Mouse (Mus musculus) MEL (cell line): ENCODE results near the gene Tmem144. TPM values are rescaled to one million over a fixed set of nuclear protein-coding genes. Genes with fewer than 3 reads are reported as not detected.

ENCODE experiments used
- DNase-seq: peaks from one replicate; pipeline ENCODE4 v3.0.0; 2011; ENCODE audit warnings: low read depth, low spot score
- H3K27ac ChIP-seq: 2 replicates; pipeline ENCODE4 v1.5.1; 2012; ENCODE audit warnings: low read depth, mild to moderate bottlenecking, control low read depth, low read length, moderate library complexity; ENCODE audit not compliant: control insufficient read depth
- H3K27me3 ChIP-seq, 2 experiments: fragments of 150-350 bp in 1 of 2; sonication (generic) in 1 of 2; 2 replicates each; pipeline ENCODE4 v1.6.1; 2012; ENCODE audit warnings: low read length in 2 of 2, mild to moderate bottlenecking in 2 of 2, improper control_type of control experiment in 1 of 2, moderate library complexity in 1 of 2; ENCODE audit not compliant: insufficient read depth in 2 of 2, control insufficient read depth in 1 of 2
- H3K36me3 ChIP-seq, 2 experiments: 2 replicates each; pipeline ENCODE4 v1.6.1; 2012 to 2014; ENCODE audit warnings: low read length in 2 of 2, improper control_type of control experiment in 1 of 2, inconsistent platforms in 1 of 2, mild to moderate bottlenecking in 1 of 2; ENCODE audit not compliant: insufficient read depth in 2 of 2, control insufficient read depth in 1 of 2
- H3K4me1 ChIP-seq, 2 experiments: fragments of 150-350 bp in 1 of 2; sonication (generic) in 1 of 2; 2 replicates each; pipeline ENCODE4 v1.6.1; 2012; ENCODE audit warnings: low read length in 2 of 2, improper control_type of control experiment in 1 of 2, mild to moderate bottlenecking in 1 of 2; ENCODE audit not compliant: insufficient read depth in 2 of 2, control insufficient read depth in 1 of 2
- H3K4me3 ChIP-seq, 2 experiments: fragments of 150-350 bp in 1 of 2; sonication (generic) in 1 of 2; 2 replicates each; pipeline ENCODE4 v1.5.1; 2012; ENCODE audit warnings: low read depth in 2 of 2, low read length in 2 of 2, mild to moderate bottlenecking in 2 of 2, moderate library complexity in 2 of 2, control low read depth in 1 of 2, improper control_type of control experiment in 1 of 2; ENCODE audit not compliant: control insufficient read depth in 1 of 2, insufficient read depth in 1 of 2
- H3K79me2 ChIP-seq: 2 replicates; pipeline ENCODE4 v1.6.1; 2012; ENCODE audit warnings: mild to moderate bottlenecking, low read length, moderate library complexity; ENCODE audit not compliant: control insufficient read depth, poor library complexity, insufficient read depth
- H3K9ac ChIP-seq: 2 replicates; pipeline ENCODE4 v1.6.1; 2012; ENCODE audit warnings: low read depth, mild to moderate bottlenecking, control low read depth, low read length, moderate library complexity; ENCODE audit not compliant: control insufficient read depth, poor library complexity, severe bottlenecking
- H3K9me3 ChIP-seq: fragments of 150-350 bp; sonication (generic); replicated peaks from 2 replicates; pipeline ENCODE4 v1.6.1; 2012; ENCODE audit warnings: mild to moderate bottlenecking, low read length, improper control_type of control experiment, moderate library complexity; ENCODE audit not compliant: insufficient read depth
- CHD2 ChIP-seq: IDR thresholded peaks from 2 replicates; pipeline ENCODE4 v1.6.1; 2011; ENCODE audit warnings: low read length, improper control_type of control experiment
- CTCF ChIP-seq, 3 experiments: IDR thresholded peaks in 2 of 3; conservative IDR thresholded peaks in 1 of 3; 2 replicates each; pipeline ENCODE4 v1.5.1; 2011 to 2012; ENCODE audit warnings: low read length in 3 of 3, low read depth in 2 of 3, mild to moderate bottlenecking in 2 of 3, improper control_type of control experiment in 1 of 3, inconsistent platforms in 1 of 3, mixed read lengths in 1 of 3, moderate library complexity in 1 of 3; ENCODE audit not compliant: control insufficient read depth in 1 of 3, insufficient read depth in 1 of 3, poor library complexity in 1 of 3, severe bottlenecking in 1 of 3
- E2F4 ChIP-seq: IDR thresholded peaks from 2 replicates; pipeline ENCODE4 v1.6.1; 2011; ENCODE audit warnings: low read depth, low read length, improper control_type of control experiment, borderline replicate concordance
- ELF1 ChIP-seq: IDR thresholded peaks from 2 replicates; pipeline ENCODE4 v1.6.1; 2014; ENCODE audit warnings: low read depth, mild to moderate bottlenecking, inconsistent platforms, low read length, improper control_type of control experiment, moderate library complexity
- GABPA ChIP-seq: IDR thresholded peaks from 2 replicates; pipeline ENCODE4 v1.6.1; 2012; ENCODE audit warnings: low read depth, mild to moderate bottlenecking, inconsistent platforms, low read length, improper control_type of control experiment, moderate library complexity
- HCFC1 ChIP-seq: IDR thresholded peaks from 2 replicates; pipeline ENCODE4 v1.6.1; 2012; ENCODE audit warnings: low read depth, mild to moderate bottlenecking, inconsistent platforms, low read length, improper control_type of control experiment, moderate library complexity
- MAFK ChIP-seq: IDR thresholded peaks from 2 replicates; pipeline ENCODE4 v1.6.1; 2011; ENCODE audit warnings: low read depth, mild to moderate bottlenecking, low read length, improper control_type of control experiment, borderline replicate concordance
- MAZ ChIP-seq: IDR thresholded peaks from 2 replicates; pipeline ENCODE4 v1.6.1; 2012; ENCODE audit warnings: low read depth, mild to moderate bottlenecking, inconsistent platforms, low read length, improper control_type of control experiment
- MEF2A ChIP-seq: IDR thresholded peaks from 2 replicates; pipeline ENCODE4 v1.6.1; 2014; ENCODE audit warnings: low read depth, mild to moderate bottlenecking, inconsistent platforms, low read length, improper control_type of control experiment; ENCODE audit not compliant: poor library complexity, insufficient replicate concordance, severe bottlenecking; ENCODE audit errors: extremely low read depth
- MYB ChIP-seq: IDR thresholded peaks from 2 replicates; pipeline ENCODE4 v1.6.1; 2011; ENCODE audit warnings: mild to moderate bottlenecking, low read depth, low read length, improper control_type of control experiment
- NRF1 ChIP-seq: IDR thresholded peaks from 2 replicates; pipeline ENCODE4 v1.6.1; 2014; ENCODE audit warnings: low read depth, mild to moderate bottlenecking, inconsistent platforms, low read length, improper control_type of control experiment, moderate library complexity; ENCODE audit not compliant: poor library complexity, insufficient read depth, severe bottlenecking
- POLR2A ChIP-seq, 2 experiments: IDR thresholded peaks; 2 replicates each; pipeline ENCODE4 v1.6.1; 2011 to 2012; ENCODE audit warnings: low read length in 2 of 2, mild to moderate bottlenecking in 2 of 2, control low read depth in 1 of 2, improper control_type of control experiment in 1 of 2, low read depth in 1 of 2, moderate library complexity in 1 of 2; ENCODE audit not compliant: control insufficient read depth in 1 of 2, insufficient read depth in 1 of 2, poor library complexity in 1 of 2
- POLR2AphosphoS2 ChIP-seq: IDR thresholded peaks from 2 replicates; pipeline ENCODE4 v1.6.1; 2011; ENCODE audit warnings: low read length, improper control_type of control experiment
- TCF12 ChIP-seq: IDR thresholded peaks from 2 replicates; pipeline ENCODE4 v1.6.1; 2014; ENCODE audit warnings: low read depth, mild to moderate bottlenecking, inconsistent platforms, low read length, improper control_type of control experiment, moderate library complexity
- ZC3H11A ChIP-seq: IDR thresholded peaks from 2 replicates; pipeline ENCODE4 v1.6.1; 2012; ENCODE audit warnings: low read depth, mild to moderate bottlenecking, inconsistent platforms, low read length, improper control_type of control experiment
- ZKSCAN1 ChIP-seq: IDR thresholded peaks from 2 replicates; pipeline ENCODE4 v1.6.1; 2012; ENCODE audit warnings: low read depth, mild to moderate bottlenecking, inconsistent platforms, low read length, improper control_type of control experiment, moderate library complexity
- polyA plus RNA-seq, 2 experiments: library from polyadenylated mRNA; stranded (reverse) in 1 of 2; unstranded in 1 of 2; fragments of >175 nt in 1 of 2; fragments of >200 nt in 1 of 2; gene quantifications; 2 replicates each; pipeline versions ENCODE4 v1.2.1 to v1.2.4; 2012; ENCODE audit warnings: low replicate concordance in 2 of 2, low read depth in 1 of 2; ENCODE audit not compliant: insufficient read length in 2 of 2, insufficient read depth in 1 of 2, missing spikeins in 1 of 2
- total RNA-seq: library from RNA; depleted of rRNA; stranded (reverse); fragments of 300-350 nt; gene quantifications from 2 replicates; pipeline ENCODE4 v1.2.3, GENCODE M21; 2012

The Tmem144 gene
- total and polyA plus RNA-seq, 3 experiments = 0.04 to 0.25 TPM; not detected in 1

DNA sequence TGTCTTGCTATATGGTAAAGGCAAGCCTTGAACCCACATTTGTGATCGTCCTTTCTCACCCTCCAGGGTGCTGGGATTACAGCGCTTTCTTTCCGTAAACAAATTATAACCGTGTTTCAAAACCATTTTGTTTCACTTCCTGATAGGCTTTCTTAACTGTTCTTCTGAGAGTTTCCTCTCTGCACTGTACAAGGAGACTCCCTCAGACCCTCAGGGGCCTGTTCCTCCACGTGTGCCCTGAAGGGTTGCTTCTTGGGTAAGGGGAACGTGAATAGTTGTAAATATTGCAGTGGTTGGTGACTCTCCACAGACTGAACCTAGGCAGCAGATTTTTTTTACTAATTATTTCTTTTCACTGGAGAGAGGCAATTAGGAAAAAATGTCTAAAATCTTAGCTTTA is 63.6 kb downstream of the Tmem144 start:
- Histone ChIP-seq H3K9ac (no peak overlapping the region), H3K4me1 (no peaks in the 10 kb centered on the region), H3K36me3 (no peaks in the 10 kb centered on the region), H3K27me3 (peaks cover 2 to 8% of the 10 kb centered on the region in 2 experiments), H3K27ac (no peak overlapping the region), H3K79me2 (no peaks in the 10 kb centered on the region), H3K4me3 (no peak overlapping the region), H3K9me3 (no peaks in the 10 kb centered on the region)
- no peak for TF ChIP-seq MAFK
- TF ChIP-seq E2F4 = no peak
- no peak for TF ChIP-seq ZKSCAN1
- no peak for TF ChIP-seq ZC3H11A
- TF ChIP-seq MAZ = no peak
- TF ChIP-seq MYB = no peak
- no peak for TF ChIP-seq POLR2A (IDR thresholded peaks at IDR 0.05; ENCODE audit: control insufficient read depth in 1 of 2, insufficient read depth in 1 of 2, low read depth in 1 of 2, low read length in 2 of 2, poor library complexity in 1 of 2)
- TF ChIP-seq CTCF (IDR thresholded peaks at IDR 0.05 in 2 of 3, conservative IDR thresholded peaks at IDR 0.05 in 1 of 3; ENCODE audit: control insufficient read depth in 1 of 3, insufficient read depth in 1 of 3, low read depth in 2 of 3, low read length in 3 of 3, poor library complexity in 1 of 3, severe bottlenecking in 1 of 3) = no peak
- TF ChIP-seq GABPA = no peak
- TF ChIP-seq HCFC1 = no peak
- no peak for TF ChIP-seq CHD2
- DNase-seq = no peak

DNA sequence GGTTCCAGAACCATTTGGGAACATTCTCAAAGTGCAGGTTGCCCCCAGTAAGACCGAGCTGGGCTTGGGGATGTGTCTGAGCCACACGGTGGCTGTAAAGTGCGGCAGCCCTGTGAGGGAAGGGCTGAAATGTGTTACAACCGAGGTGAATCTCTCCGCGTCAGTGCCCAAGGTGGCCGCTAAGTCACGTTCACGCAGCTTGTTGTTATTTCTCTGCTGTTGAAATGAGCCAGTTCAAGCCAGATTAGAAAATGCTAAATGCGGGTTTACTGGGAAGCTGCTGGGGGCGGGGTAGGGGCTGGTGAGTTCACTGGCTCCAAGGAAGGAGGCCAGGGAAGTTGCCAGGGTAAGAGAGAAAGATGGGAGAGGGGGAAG is 68.2 kb downstream of the Tmem144 start:
- Histone ChIP-seq H3K36me3 (no peaks in the 10 kb centered on the region), H3K9me3 (no peaks in the 10 kb centered on the region), H3K9ac (no peak overlapping the region), H3K79me2 (no peaks in the 10 kb centered on the region), H3K27me3 (peaks cover 0 to 6% of the 10 kb centered on the region in 2 experiments; a peak in 3 of 4 replicates), H3K4me1 (no peaks in the 10 kb centered on the region), H3K27ac (no peak overlapping the region), H3K4me3 (no peak overlapping the region)
- no peak for DNase-seq
- TF ChIP-seq MEF2A (no peak), POLR2A (IDR thresholded peaks at IDR 0.05; ENCODE audit: control insufficient read depth in 1 of 2, insufficient read depth in 1 of 2, low read depth in 1 of 2, low read length in 2 of 2, poor library complexity in 1 of 2) (no peak), TCF12 (no peak), NRF1 (no peak), POLR2AphosphoS2 (no peak), ELF1 (no peak), E2F4 (no peak)
